Mouse (Mus musculus) forebrain, embryonic 16.5 days (tissue): Measurements from ENCODE around the gene Hand2. TPM values are rescaled to one million over a fixed set of nuclear protein-coding genes. Genes with fewer than 3 reads are reported as not detected.

Source experiments
- ATAC-seq: fragments of 200-750 bp; cut with Nextera tagmentation; 2 replicates; pipeline ENCODE4 v1.8.0; 2017; ENCODE audit warnings: mild to moderate bottlenecking, moderate library complexity
- H3K27ac ChIP-seq: fragments of 300-500 bp; sonication (generic); 2 replicates; pipeline ENCODE4 v1.5.1; 2014; ENCODE audit warnings: low read length, control low read depth
- H3K27me3 ChIP-seq: fragments of 300-500 bp; sonication (generic); replicated peaks from 2 replicates; pipeline ENCODE4 v1.6.1; 2014; ENCODE audit warnings: low read length; ENCODE audit not compliant: control insufficient read depth, insufficient read depth
- H3K36me3 ChIP-seq: fragments of 300-500 bp; sonication (generic); 2 replicates; pipeline ENCODE4 v1.6.1; 2014; ENCODE audit not compliant: control insufficient read depth, insufficient read depth
- H3K4me1 ChIP-seq: fragments of 300-500 bp; sonication (generic); replicated peaks from 2 replicates; pipeline ENCODE4 v1.6.1; 2014; ENCODE audit warnings: low read length; ENCODE audit not compliant: control insufficient read depth, insufficient read depth
- H3K4me2 ChIP-seq: fragments of 300-500 bp; sonication (generic); 2 replicates; pipeline ENCODE4 v1.6.1; 2014; ENCODE audit warnings: mild to moderate bottlenecking, low read length, control low read depth
- H3K4me3 ChIP-seq: fragments of 300-500 bp; sonication (generic); replicated peaks from 2 replicates; pipeline ENCODE4 v1.5.1; 2014; ENCODE audit warnings: mild to moderate bottlenecking, low read length, control low read depth
- H3K9ac ChIP-seq: fragments of 300-500 bp; sonication (generic); replicated peaks from 2 replicates; pipeline ENCODE4 v1.6.1; 2014; ENCODE audit warnings: low read depth, low read length, control low read depth
- H3K9me3 ChIP-seq: fragments of 300-500 bp; sonication (generic); 2 replicates; pipeline ENCODE4 v1.6.1; 2016; ENCODE audit warnings: low read length; ENCODE audit not compliant: control insufficient read depth
- WGBS: fragments of 180-500 bp; shearing (Covaris S2); extraction: QIAGEN DNeasy Blood & Tissue Kit; methylation state at CpG from one replicate; pipeline ENCODE4 v1.1.7; 2014; 5-methylcytosine and 5-hydroxymethylcytosine counted together
- polyA plus RNA-seq: library from polyadenylated mRNA; unstranded; fragments of >200 nt; fragmentation: Nextera tagmentation; extraction: Ambion mirVana; gene quantifications from 2 replicates; pipeline ENCODE4 v1.2.1, GENCODE M21; 2015

Hand2 gene
- polyA plus RNA-seq, 1 experiment from 2014 or later, result not detected

DNA sequence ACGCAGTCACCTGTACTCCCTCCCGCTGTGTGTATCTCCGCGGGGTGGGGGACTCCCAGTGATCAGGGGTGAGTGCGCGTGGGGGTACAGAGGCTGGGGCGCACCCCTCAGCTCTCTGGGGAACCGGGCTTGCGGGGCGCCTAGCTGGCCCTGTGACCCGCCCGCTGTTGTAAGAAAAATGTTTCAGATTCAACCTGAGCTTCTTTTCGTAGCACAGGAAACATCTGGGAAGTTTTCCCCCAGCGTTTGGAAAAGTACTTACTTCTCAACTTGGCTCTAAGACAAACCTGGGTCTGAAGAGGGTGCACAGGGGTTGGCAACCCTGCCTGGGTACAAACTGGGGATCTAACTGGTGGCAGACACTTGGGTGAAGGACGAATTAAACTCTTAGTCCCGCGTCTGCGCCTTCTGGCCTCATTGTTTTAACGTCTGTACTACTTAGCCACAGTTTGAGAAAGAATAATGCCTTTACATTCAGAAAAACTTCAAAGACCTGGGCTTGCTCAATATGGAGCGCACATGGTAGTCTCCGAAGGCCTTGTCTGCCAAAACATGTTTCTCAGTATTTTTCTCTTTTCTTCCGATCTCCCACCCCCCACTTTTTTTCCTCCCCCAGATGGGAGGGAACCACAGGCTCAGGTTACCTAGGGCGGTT, 28.2 kb downstream of the Hand2 start:
- Histone ChIP-seq H3K36me3 (no peaks in the 10 kb centered on the region), H3K27ac (no peak overlapping the region), H3K27me3 (peaks cover 88% of the 10 kb centered on the region), H3K4me2 (no peak overlapping the region), H3K4me3 (no peak overlapping the region), H3K9ac (no peak overlapping the region), H3K9me3 (no peaks in the 10 kb centered on the region), H3K4me1 (peaks cover 9% of the 10 kb centered on the region)
- under 1% methylated on average over 23 of the region's 23 CpGs for WGBS
- ATAC-seq, result no peak

DNA sequence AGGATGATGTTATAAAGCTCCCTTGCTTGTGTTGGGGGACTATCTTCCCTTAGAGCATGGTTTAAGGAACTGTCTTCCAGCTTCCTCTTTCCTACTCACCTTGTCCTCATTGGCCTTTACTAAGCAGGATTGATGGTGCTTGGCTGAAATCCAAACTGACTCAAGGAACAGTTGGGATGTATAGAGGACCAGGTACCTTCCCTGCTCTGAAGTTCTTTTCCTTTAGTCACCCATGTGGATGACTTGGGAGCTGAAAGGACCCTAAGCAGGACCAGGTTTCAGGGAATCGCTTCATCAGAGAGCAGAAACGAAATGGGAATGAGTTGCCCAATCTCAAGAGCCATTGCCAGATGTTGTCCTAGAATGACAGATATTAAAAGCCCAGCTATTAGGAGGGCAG, 31.1 kb downstream of the Hand2 start:
- ATAC-seq, result no peak
- H3K9me3 ChIP-seq, result no peaks in the 10 kb centered on the region
- no peak overlapping the region for H3K4me2 ChIP-seq
- WGBS, result 20% methylated on average over 2 of the region's 2 CpGs
- no peaks in the 10 kb centered on the region for H3K36me3 ChIP-seq
- no peak overlapping the region for H3K27ac ChIP-seq
- no peak overlapping the region for H3K9ac ChIP-seq
- H3K4me3 ChIP-seq, result no peak overlapping the region
- H3K27me3 ChIP-seq, result peaks cover 65% of the 10 kb centered on the region
- H3K4me1 ChIP-seq, result peaks cover 10% of the 10 kb centered on the region

DNA sequence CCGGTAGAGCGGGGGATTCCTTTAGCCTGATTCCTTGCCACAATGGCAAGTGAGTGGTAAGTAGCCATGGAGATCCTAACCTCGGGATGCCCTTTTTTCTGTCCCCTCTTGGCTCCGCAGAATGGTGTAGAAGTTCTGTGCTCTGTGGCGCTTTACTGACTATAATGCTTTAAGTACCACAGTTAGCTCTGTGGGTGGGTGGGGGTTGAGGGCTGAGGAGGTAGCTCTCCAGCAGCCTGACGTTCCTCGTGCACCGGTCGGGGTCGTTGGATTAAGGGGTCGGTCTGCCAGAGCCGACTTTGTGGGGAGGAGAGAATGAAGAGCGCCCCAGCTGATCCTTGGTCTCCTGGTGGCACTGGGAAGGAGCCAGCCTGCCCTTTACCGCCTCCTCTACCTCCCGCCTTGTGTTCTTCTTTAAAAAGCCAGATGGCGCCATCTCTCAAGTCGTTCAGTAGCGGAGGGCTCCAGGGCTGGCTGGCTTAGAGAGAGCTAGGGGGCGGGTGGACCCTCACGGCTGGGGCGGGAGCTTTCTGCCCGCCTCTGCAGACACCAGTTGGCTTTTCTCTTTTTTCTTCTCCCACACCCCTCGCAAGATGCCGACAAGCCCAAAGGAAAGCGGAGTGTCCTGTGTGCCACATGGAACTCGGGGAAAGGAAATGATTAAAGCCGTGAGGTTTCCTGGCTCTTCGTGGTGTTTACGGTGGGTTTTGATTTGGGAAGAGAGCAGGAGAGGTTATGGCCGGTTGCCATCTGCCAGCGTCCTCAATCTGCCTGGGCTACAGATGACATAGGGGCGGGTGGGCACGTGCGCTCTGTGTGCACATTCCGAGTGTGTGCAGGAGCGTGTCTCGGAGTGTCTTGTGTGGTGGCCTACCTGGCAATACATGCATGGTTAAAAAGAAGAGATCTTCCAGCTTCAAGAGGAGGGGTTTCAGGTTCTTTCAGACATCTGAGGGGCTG, 32.8 kb downstream of the Hand2 start:
- Histone ChIP-seq H3K9me3 (no peaks in the 10 kb centered on the region), H3K27me3 (peaks cover 48% of the 10 kb centered on the region), H3K9ac (peak overlapping the region; percentile 32; the same call in 1 of the 2 replicates), H3K4me3 (peak overlapping the region; percentile 47), H3K4me1 (peaks cover 10% of the 10 kb centered on the region), H3K36me3 (no peaks in the 10 kb centered on the region), H3K4me2 (peak overlapping the region; percentile 88), H3K27ac (no peak overlapping the region)
- WGBS, result under 1% methylated on average over 37 of the region's 37 CpGs
- peak; percentile 97 for ATAC-seq

DNA sequence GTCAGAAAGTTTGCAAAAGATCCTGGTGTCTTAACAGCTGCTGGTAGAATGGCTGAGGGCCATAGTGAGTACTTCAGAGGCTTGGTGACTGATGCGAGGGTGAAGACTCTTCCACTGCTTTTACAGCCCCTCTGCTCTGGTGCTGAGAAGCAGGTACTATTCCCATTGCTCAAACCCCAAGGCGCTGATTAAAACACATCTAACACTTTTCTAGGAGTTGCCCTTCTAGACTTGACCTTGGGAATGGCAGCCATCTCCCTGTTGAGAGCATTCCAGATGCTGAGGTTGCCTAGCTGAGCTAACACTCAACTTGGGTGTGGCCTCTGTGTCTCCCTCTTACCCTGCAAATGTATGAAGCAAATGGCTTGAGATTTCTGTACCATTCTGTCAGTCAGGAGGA, 34.1 kb downstream of the Hand2 start:
- H3K9me3 ChIP-seq, result no peaks in the 10 kb centered on the region
- H3K4me2 ChIP-seq, result no peak overlapping the region
- H3K4me3 ChIP-seq, result no peak overlapping the region
- H3K27ac ChIP-seq, result no peak overlapping the region
- no peak overlapping the region for H3K9ac ChIP-seq
- no peak for ATAC-seq
- 71% methylated on average over 2 of the region's 2 CpGs for WGBS
- H3K36me3 ChIP-seq, result no peaks in the 10 kb centered on the region
- peaks cover 37% of the 10 kb centered on the region for H3K27me3 ChIP-seq
- H3K4me1 ChIP-seq, result peaks cover 10% of the 10 kb centered on the region

DNA sequence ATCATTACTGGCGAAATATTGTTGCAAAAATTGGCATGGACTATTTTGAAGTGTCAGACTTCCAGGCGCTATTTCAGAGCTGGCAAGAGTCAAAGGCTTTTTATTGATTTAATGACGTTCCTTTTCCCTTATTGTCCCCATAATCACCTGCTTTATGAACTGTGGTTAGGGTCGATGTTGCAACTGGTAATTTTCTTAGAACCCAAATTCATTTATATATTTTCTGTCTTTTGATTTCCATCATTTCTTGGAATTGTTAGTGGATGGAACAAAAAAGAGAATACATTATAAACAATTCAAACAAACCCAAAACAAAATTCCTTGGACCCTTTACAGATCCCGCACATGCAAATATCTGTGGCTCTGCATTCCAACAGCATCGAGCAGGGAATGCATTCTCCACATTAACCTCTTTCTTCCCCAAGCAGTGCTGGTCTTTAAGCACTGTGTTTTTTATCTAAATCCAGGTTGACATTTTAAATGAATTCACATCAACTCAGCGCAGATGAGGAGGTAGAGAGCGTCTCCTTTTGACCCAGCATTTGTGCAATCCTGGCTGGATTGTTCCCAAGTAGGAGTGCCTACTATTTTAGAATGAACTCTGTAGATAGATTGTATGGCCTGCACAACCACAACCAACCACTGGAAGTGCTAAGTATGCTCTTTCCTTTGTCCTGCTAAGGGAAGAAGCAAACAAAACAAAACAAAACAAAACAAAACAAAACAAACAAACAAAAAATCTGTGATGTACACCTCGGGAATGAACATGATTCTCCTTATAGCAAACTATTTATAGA, 35.9 kb downstream of the Hand2 start:
- no peak for ATAC-seq
- Histone ChIP-seq H3K9ac (no peak overlapping the region), H3K4me3 (no peak overlapping the region), H3K36me3 (no peaks in the 10 kb centered on the region), H3K9me3 (no peaks in the 10 kb centered on the region), H3K4me2 (no peak overlapping the region), H3K4me1 (peaks cover 15% of the 10 kb centered on the region), H3K27me3 (peaks cover 23% of the 10 kb centered on the region), H3K27ac (no peak overlapping the region)
- 56% methylated on average over 9 of the region's 9 CpGs for WGBS

DNA sequence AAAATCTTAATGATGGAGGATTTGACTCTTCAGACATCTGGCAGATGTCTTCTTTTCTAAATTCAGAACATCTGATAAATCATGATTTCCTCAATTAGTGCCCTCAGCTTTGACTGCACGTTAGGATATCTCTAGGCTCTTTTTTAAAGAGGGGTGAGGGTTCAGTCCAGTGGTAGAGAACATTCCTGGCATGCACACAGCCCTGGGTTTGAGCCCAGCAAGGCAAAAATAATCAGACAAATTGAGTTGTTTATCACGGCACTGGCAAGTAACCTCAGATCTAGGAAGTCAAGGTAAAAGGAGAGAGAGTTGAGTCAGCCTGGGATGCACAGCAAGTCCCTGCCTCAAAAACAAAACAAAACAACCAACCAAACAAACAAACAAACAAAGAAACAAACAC, 39.7 kb downstream of the Hand2 start:
- H3K4me2 ChIP-seq, result no peak overlapping the region
- no peaks in the 10 kb centered on the region for H3K36me3 ChIP-seq
- no peaks in the 10 kb centered on the region for H3K27me3 ChIP-seq
- WGBS, result 35% methylated on average over 2 of the region's 2 CpGs
- no peak for ATAC-seq
- no peak overlapping the region for H3K27ac ChIP-seq
- no peak overlapping the region for H3K4me3 ChIP-seq
- H3K9me3 ChIP-seq, result no peaks in the 10 kb centered on the region
- H3K9ac ChIP-seq, result no peak overlapping the region
- 0 out of 2 replicates have a peak, but pooled peaks cover 5% of the 10 kb centered on the region for H3K4me1 ChIP-seq

DNA sequence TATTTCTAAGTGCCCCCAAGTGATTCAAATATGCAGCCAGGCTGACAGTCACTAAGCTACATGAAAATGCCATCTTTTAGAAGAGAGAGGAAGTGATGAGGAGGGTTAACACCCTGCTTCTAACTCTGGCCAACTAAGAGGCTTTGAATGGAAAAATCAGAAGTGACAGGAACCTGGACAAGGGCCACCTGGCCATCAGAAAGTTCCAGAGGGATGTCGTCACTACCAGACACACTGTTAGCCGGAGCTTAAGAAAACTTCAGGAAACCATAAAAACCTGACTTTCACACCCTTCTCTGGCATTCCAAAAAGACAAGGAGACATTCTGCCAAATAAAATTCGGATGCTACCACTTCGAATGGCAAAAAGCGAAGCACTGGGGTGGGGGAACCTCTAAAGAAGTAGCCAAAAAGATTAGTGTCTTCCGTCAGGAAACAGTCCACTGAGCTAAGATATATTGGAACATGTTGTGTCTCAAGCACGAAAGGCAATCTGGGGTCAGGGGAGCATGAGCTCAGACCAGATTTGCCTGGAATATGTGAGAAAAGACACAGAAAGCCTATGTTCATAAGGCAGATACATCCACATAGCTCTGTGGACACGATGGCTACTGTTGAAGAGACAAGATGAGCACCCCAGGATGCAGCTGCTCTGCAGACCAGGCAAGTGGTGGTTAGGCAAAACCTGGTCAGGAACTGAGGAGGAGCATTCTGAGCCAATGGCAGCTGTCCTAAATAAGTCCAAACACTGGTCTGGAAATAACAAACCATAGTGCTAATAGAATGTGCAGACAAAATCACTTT, 40.4 kb downstream of the Hand2 start:
- Histone ChIP-seq H3K9ac (no peak overlapping the region), H3K27ac (no peak overlapping the region), H3K4me2 (no peak overlapping the region), H3K27me3 (no peaks in the 10 kb centered on the region), H3K4me1 (0 out of 2 replicates have a peak, but pooled peaks cover 5% of the 10 kb centered on the region), H3K9me3 (no peaks in the 10 kb centered on the region), H3K36me3 (no peaks in the 10 kb centered on the region), H3K4me3 (no peak overlapping the region)
- ATAC-seq, result no peak
- WGBS, result 63% methylated on average over 8 of the region's 8 CpGs

DNA sequence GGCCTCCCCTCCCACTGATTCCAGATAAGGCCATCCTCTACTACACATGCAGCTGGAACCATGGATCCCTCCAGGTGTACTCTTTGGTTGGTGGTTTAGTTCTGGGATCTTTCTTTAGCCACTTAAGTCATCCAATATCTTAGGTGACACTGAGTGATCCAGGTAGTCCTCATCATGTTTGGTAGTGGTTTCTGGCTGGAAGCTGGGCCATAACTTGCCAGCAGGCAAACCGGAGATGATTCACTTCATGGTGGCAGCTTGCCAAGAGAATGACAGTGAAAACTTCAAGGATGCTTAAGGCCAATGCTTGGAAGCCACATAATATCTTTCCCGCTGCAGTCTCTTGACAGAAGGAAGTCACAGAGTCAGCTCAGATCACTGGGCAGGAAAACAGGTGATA, 42.1 kb downstream of the Hand2 start:
- H3K36me3 ChIP-seq, result no peaks in the 10 kb centered on the region
- no peak overlapping the region for H3K27ac ChIP-seq
- no peaks in the 10 kb centered on the region for H3K27me3 ChIP-seq
- H3K4me1 ChIP-seq, result 0 out of 2 replicates have a peak, but pooled peaks cover 5% of the 10 kb centered on the region
- H3K4me3 ChIP-seq, result no peak overlapping the region
- no peak overlapping the region for H3K4me2 ChIP-seq
- no peak for ATAC-seq
- H3K9me3 ChIP-seq, result no peaks in the 10 kb centered on the region
- no peak overlapping the region for H3K9ac ChIP-seq
- 57% methylated on average over 2 of the region's 2 CpGs for WGBS
